Mouse (Mus musculus) midbrain, embryonic 15.5 days (tissue): ENCODE measurements around the gene Olfr910. TPM values are rescaled to one million over a fixed set of nuclear protein-coding genes. Genes with fewer than 3 reads are reported as not detected.

ENCODE experiments used
- ATAC-seq: fragments of 200-750 bp; cut with Nextera tagmentation; replicated peaks from 2 replicates; pipeline ENCODE4 v1.8.0; 2017; ENCODE audit warnings: moderate TSS enrichment
- H3K27ac ChIP-seq: fragments of 300-500 bp; sonication (generic); 2 replicates; pipeline ENCODE4 v1.5.1; 2015; ENCODE audit warnings: mild to moderate bottlenecking, inconsistent platforms
- H3K27me3 ChIP-seq: fragments of 300-500 bp; sonication (generic); replicated peaks from 2 replicates; pipeline ENCODE4 v1.6.1; 2015; ENCODE audit warnings: inconsistent platforms
- H3K36me3 ChIP-seq: fragments of 300-500 bp; sonication (generic); replicated peaks from 2 replicates; pipeline ENCODE4 v1.6.1; 2015; ENCODE audit warnings: inconsistent platforms
- H3K4me1 ChIP-seq: fragments of 300-500 bp; sonication (generic); 2 replicates; pipeline ENCODE4 v1.6.1; 2015; ENCODE audit warnings: inconsistent platforms
- H3K4me2 ChIP-seq: fragments of 300-500 bp; sonication (generic); 2 replicates; pipeline ENCODE4 v1.6.1; 2015; ENCODE audit warnings: inconsistent platforms, mild to moderate bottlenecking, moderate library complexity
- H3K4me3 ChIP-seq: fragments of 300-500 bp; sonication (generic); 2 replicates; pipeline ENCODE4 v1.5.1; 2015; ENCODE audit warnings: mild to moderate bottlenecking, inconsistent platforms
- H3K9ac ChIP-seq: fragments of 300-500 bp; sonication (generic); 2 replicates; pipeline ENCODE4 v1.6.1; 2015; ENCODE audit warnings: mild to moderate bottlenecking, inconsistent platforms
- H3K9me3 ChIP-seq: fragments of 300-500 bp; sonication (generic); 2 replicates; pipeline ENCODE4 v1.6.1; 2016; ENCODE audit warnings: inconsistent platforms
- whole genome bisulfite sequencing: fragments of 180-500 bp; shearing (Covaris S2); methylation state at CpG from one replicate; pipeline ENCODE4 v1.1.7; 2015; ENCODE audit warnings: mixed read lengths; 5-methylcytosine and 5-hydroxymethylcytosine counted together
- polyA plus RNA-seq: library from polyadenylated mRNA; unstranded; fragments of >200 nt; fragmentation: Nextera tagmentation; extraction: Ambion mirVana; gene quantifications from 2 replicates; pipeline ENCODE4 v1.2.1, GENCODE M21; 2015

Gene Olfr910
- polyA plus RNA-seq = not detected in 2 replicates

GRCm38 (mm10) chr9:38537549-38537948, at the start of gene Olfr910:
Olfr910 (plus strand) TSS chr9:38537849.
- no peak for ATAC-seq
- 96% methylated on average over 2 of the region's 2 CpGs for WGBS
- Histone ChIP-seq H3K36me3 (no peaks in the 10 kb centered on the region), H3K4me3 (no peak within 1 kb of the TSS), H3K27ac (no peak within 1 kb of the TSS), H3K4me1 (no peaks in the 10 kb centered on the region), H3K27me3 (no peaks in the 10 kb centered on the region), H3K9me3 (no peaks in the 10 kb centered on the region), H3K9ac (no peak within 1 kb of the TSS), H3K4me2 (no peak within 1 kb of the TSS)

- no peak for ATAC-seq
- no peaks in the 10 kb centered on the region for H3K36me3 ChIP-seq
- H3K27ac ChIP-seq = no peak within 1 kb of the TSS
- no peaks in the 10 kb centered on the region for H3K9me3 ChIP-seq
- H3K9ac ChIP-seq = no peak within 1 kb of the TSS
- no peak within 1 kb of the TSS for H3K4me2 ChIP-seq
- 83% methylated on average over 2 of the region's 2 CpGs for WGBS
- no peak within 1 kb of the TSS for H3K4me3 ChIP-seq
- H3K4me1 ChIP-seq = no peaks in the 10 kb centered on the region
- H3K27me3 ChIP-seq = no peaks in the 10 kb centered on the region
Measured at GRCm38 (mm10) chr9:38495501-38495900, 42.1 kb upstream of the Olfr910 start, which contains the start of gene Olfr907. Olfr907 (plus strand) TSS chr9:38495801.

GRCm38 (mm10) chr9:38512353-38512752, 25.3 kb upstream of the Olfr910 start:
- no peak for ATAC-seq
- Histone ChIP-seq H3K4me1 (no peaks in the 10 kb centered on the region), H3K9ac (no peak overlapping the region), H3K27ac (no peak overlapping the region), H3K9me3 (no peaks in the 10 kb centered on the region), H3K27me3 (no peaks in the 10 kb centered on the region), H3K4me3 (no peak overlapping the region), H3K4me2 (no peak overlapping the region), H3K36me3 (no peaks in the 10 kb centered on the region)
- 79% methylated on average over 2 of the region's 2 CpGs for WGBS

- 77% methylated on average over 1 of the region's 1 CpGs for WGBS
- Histone ChIP-seq H3K27ac (no peak within 1 kb of the TSS), H3K9ac (no peak within 1 kb of the TSS), H3K4me1 (no peaks in the 10 kb centered on the region), H3K4me2 (no peak within 1 kb of the TSS), H3K36me3 (no peaks in the 10 kb centered on the region), H3K27me3 (no peaks in the 10 kb centered on the region), H3K9me3 (no peaks in the 10 kb centered on the region), H3K4me3 (no peak within 1 kb of the TSS)
- no peak for ATAC-seq
Measured at GRCm38 (mm10) chr9:38521280-38521679, 16.4 kb upstream of the Olfr910 start, which contains the start of gene Olfr911-ps1. Olfr911-ps1 (plus strand) TSS chr9:38521580.

GRCm38 (mm10) chr9:38579878-38580277, 42.2 kb downstream of the Olfr910 start, which contains the start of gene Olfr912:
Olfr912 (plus strand) TSS chr9:38580178.
- Histone ChIP-seq H3K27me3 (no peaks in the 10 kb centered on the region), H3K36me3 (no peaks in the 10 kb centered on the region), H3K9me3 (no peaks in the 10 kb centered on the region), H3K4me1 (no peaks in the 10 kb centered on the region), H3K9ac (no peak within 1 kb of the TSS), H3K4me2 (no peak within 1 kb of the TSS), H3K4me3 (no peak within 1 kb of the TSS), H3K27ac (no peak within 1 kb of the TSS)
- ATAC-seq = no peak
- 85% methylated on average over 1 of the region's 1 CpGs for WGBS

Other genes with a start within 250 kb of the Olfr910 start
- not detected in 2 replicates for gene Olfr896-ps1, start 246.7 kb upstream of the Olfr910 start, polyA plus RNA-seq
- gene Olfr25, start 208.8 kb upstream of the Olfr910 start, polyA plus RNA-seq = not detected in 2 replicates
- not detected in 2 replicates for gene Olfr898, start 189.4 kb upstream of the Olfr910 start, polyA plus RNA-seq
- not detected in 2 replicates for gene Olfr250, start 171.0 kb upstream of the Olfr910 start, polyA plus RNA-seq
- not detected in 2 replicates for gene Olfr251, start 160.8 kb upstream of the Olfr910 start, polyA plus RNA-seq
- gene Olfr147, start 136.2 kb upstream of the Olfr910 start, polyA plus RNA-seq = not detected in 2 replicates
- not detected in 2 replicates for gene Olfr901, start 108.4 kb upstream of the Olfr910 start, polyA plus RNA-seq
- not detected in 2 replicates for gene Olfr902, start 90.2 kb upstream of the Olfr910 start, polyA plus RNA-seq
- not detected in 2 replicates for gene Olfr904, start 74.7 kb upstream of the Olfr910 start, polyA plus RNA-seq
- not detected in 2 replicates for gene Olfr905, start 66.7 kb upstream of the Olfr910 start, polyA plus RNA-seq
- not detected in 2 replicates for gene Olfr906, start 50.8 kb upstream of the Olfr910 start, polyA plus RNA-seq
- not detected in 2 replicates for gene Olfr907, start 42.0 kb upstream of the Olfr910 start, polyA plus RNA-seq
- not detected in 2 replicates for gene Olfr911-ps1, start 16.3 kb upstream of the Olfr910 start, polyA plus RNA-seq
- gene Olfr912, start 42.3 kb downstream of the Olfr910 start, polyA plus RNA-seq = not detected in 2 replicates
- gene Olfr913, start 54.9 kb downstream of the Olfr910 start, polyA plus RNA-seq = not detected in 2 replicates
- not detected in 2 replicates for gene Olfr914, start 67.3 kb downstream of the Olfr910 start, polyA plus RNA-seq
- not detected in 2 replicates for gene Olfr916, start 122.0 kb downstream of the Olfr910 start, polyA plus RNA-seq
- not detected in 2 replicates for gene Olfr917, start 128.0 kb downstream of the Olfr910 start, polyA plus RNA-seq
- not detected in 2 replicates for gene Olfr918, start 136.8 kb downstream of the Olfr910 start, polyA plus RNA-seq
- gene Olfr919, start 165.8 kb downstream of the Olfr910 start, polyA plus RNA-seq = not detected in 2 replicates
- 6.6 and 7.1 TPM in 2 replicates for gene Vwa5a, start 180.4 kb downstream of the Olfr910 start, polyA plus RNA-seq
- gene Olfr920, start 214.4 kb downstream of the Olfr910 start, polyA plus RNA-seq = not detected in 2 replicates
- not detected in 2 replicates for gene Olfr921, start 235.2 kb downstream of the Olfr910 start, polyA plus RNA-seq